1 mouse cellular context compared by ENCODE assay signal in the genomic region with DNA sequence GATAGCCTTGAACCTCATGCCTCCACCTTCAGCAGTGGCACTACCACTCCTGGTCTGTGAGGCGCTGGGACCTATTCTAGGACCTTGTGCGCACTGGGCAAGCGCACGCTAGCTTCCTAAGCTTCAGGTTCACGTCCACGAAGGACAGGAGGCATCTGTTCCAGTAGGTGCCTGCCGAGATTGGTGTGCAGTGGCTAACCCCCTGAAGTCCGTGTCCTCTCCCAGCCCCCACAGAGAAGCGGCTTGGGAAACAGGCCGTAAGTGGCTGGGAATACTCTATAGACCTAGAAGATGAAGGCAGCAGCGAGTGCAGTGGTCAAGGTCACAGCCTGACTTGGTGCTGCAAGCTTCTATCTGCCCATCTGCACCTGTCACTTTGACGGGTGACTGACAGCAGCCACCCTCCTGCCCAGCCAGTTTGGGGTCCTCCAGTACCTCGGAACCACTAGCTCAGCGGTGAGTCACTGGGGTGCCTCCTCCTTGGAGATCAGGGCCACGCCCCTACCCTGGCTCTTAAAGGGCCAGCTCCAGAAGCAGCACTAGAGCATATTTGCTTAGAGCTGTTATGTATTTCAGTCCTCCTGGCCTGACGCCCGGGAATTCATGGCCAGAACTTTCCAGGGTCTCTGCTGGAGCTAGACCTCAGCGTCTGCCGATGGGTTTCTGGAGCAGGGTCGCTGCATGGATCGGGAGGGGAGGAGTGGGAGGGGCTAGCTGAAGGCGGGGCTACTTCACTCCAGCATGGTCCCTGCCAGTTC.
TF ChIP-seq lines count a peak whose summit lies in the region.

No protein-coding gene starts in this region.

TF ChIP-seq in CH12.LX, 34 proteins besides CTCF, POLR2A, EP300 and RAD21:
- no peak for TF ChIP-seq KAT2A (IDR thresholded peaks at IDR 0.05; ENCODE audit: insufficient replicate concordance, low read length)
- TF ChIP-seq ZKSCAN1 (IDR thresholded peaks at IDR 0.05; ENCODE audit: borderline replicate concordance, low read depth, low read length) = no peak
- no peak for TF ChIP-seq TCF12 (IDR thresholded peaks at IDR 0.05; ENCODE audit: low read depth, low read length)
- TF ChIP-seq MYC (IDR thresholded peaks at IDR 0.05; ENCODE audit: low read depth, low read length) = no peak; the same call in 1 of the 2 replicates
- no peak for TF ChIP-seq ZC3H11A (IDR thresholded peaks at IDR 0.05; ENCODE audit: low read depth, low read length)
- TF ChIP-seq UBTF (IDR thresholded peaks at IDR 0.05; ENCODE audit: low read depth, low read length) = no peak
- TF ChIP-seq MAZ (IDR thresholded peaks at IDR 0.05; ENCODE audit: low read depth, low read length) = no peak
TF ChIP-seq in CH12.LX: peak in this region for 0.
